Mouse (Mus musculus) megakaryocyte progenitor cell, adult 5-6 weeks (primary cell): ENCODE measurements around the gene Fthl17a. TPM values are rescaled to one million over a fixed set of nuclear protein-coding genes. Genes with fewer than 3 reads are reported as not detected.
A peak's percentile ranks its signal among the peaks of the same experiment; 100 is the strongest.

Source experiments
- ATAC-seq: replicated peaks from 2 replicates; pipeline ENCODE4 v1.8.0; 2016; ENCODE audit warnings: mild to moderate bottlenecking, moderate TSS enrichment, inconsistent platforms; ENCODE audit not compliant: poor library complexity
- total RNA-seq, 2 experiments: library from RNA; stranded (forward) in 1 of 2; stranded (reverse) in 1 of 2; fragments of 157-497, 149-512 nt in 1 of 2; fragments of 200-1000 nt in 1 of 2; gene quantifications; 2 replicates each; pipeline versions ENCODE4 v1.2.3 to v1.2.4; 2015 to 2017

Gene Fthl17a
- total RNA-seq (2015) (not detected in 2 replicates), total RNA-seq (2017) (not detected in 2 replicates)

DNA sequence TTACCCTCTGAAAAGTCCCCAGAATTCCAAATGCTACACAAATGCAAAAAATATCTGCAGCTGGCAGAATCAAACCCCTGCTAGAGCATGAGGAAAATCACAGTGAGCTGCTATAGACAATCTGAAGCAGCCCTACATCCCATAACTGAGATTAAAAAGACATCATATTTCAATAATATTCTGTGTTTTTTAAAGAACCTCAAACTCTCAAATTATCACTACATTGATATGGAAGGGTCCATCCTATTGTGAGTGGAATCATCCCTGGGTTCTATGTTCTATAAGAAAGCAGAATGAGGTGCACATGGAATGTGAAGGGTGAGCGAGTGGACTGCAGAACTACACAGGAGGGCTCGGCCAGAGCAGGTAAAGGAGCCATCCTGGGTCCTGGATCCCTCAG is at the start of gene Fthl17a:
TSS of gene Fthl17a (plus strand) at position 301 of the 400 bp plus-strand sequence.
- no peak for ATAC-seq

GRCm38 (mm10) chrX:85207001-85207400 is 42.5 kb upstream of the Fthl17a start:
- ATAC-seq = no peak

- peak; percentile 87 for ATAC-seq
Observed at GRCm38 (mm10) chrX:85226883-85227282, 22.6 kb upstream of the Fthl17a start.

DNA sequence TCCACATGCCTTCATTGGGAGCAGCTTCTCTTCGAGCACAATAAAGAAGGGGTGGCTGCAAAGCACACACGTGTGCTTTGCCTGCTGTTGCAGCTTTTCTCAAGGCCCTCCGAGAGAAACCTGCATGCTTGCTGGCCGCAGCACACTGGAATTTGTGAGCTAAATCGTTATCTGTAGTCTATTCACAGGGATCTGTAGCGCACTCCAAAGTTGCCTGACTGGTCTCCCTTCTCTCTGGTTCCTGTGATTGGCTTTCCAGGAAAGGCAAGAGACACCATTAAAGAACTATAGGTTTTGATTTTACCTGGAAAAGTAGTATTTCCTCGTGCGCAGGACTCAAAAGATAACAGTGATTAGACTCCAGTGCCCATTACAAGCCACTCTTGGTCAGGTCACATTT is 22.3 kb downstream of the Fthl17a start:
- no peak for ATAC-seq

DNA sequence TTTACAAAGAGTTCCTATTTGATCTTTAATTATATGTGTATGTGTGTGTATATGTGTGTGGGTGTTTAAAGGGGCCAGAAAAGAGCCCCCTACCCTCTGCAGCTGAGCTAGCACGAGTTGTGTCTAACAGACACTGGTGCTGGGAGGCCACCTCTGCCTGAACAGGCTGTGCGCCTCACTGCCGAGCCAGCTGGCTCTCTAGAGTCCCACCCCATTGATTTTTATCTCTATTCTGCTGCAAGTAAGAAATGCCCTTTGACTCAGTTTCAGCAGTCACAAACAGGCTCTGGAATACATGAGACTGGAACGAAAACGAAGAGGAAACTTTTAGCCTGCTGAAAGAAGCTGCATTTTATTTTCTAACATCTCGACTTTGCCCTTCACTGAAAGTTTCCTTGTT is 22.8 kb downstream of the Fthl17a start:
- ATAC-seq = no peak

DNA sequence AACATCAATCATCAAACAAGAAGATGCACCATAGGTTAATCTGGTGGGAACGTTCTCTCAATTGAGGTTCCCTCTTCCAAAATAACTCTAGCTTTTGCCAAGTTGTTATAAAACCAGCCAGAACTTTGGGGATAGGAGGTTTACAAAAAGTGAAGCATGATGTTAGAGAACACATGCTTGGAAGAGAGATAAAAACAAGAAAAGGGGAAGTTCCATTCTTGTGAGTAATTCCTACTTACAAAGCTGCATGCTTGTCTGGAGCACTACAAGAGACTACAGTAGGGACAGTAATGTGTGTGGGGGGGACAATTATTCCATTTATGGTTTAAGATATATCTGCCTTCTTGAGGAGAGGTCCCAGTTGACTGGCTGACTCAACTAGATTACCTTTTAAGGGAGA is 40.4 kb downstream of the Fthl17a start:
- peak; percentile 52 for ATAC-seq

- ATAC-seq = 0 out of 2 replicates have a peak, but pooled peaks have one; percentile 23
Observed at GRCm38 (mm10) chrX:85292781-85293180, 43.3 kb downstream of the Fthl17a start.

- ATAC-seq = no peak
Observed at GRCm38 (mm10) chrX:85294001-85294400, 44.5 kb downstream of the Fthl17a start.

GRCm38 (mm10) chrX:85304674-85305073 is 55.2 kb downstream of the Fthl17a start:
- no peak for ATAC-seq

GRCm38 (mm10) chrX:85318576-85318975 is 69.1 kb downstream of the Fthl17a start:
- ATAC-seq = no peak

GRCm38 (mm10) chrX:85319193-85319592 is 69.7 kb downstream of the Fthl17a start:
- ATAC-seq = no peak
